Mouse (Mus musculus) macrophage (primary cell): Measurements from ENCODE around the gene Rims4. TPM values are rescaled to one million over a fixed set of nuclear protein-coding genes. Genes with fewer than 3 reads are reported as not detected.

Experiments used
- H3K27ac ChIP-seq: fragments of 350-480 bp; formaldehyde crosslinking; 2 replicates; pipeline ENCODE4 v1.9.0; 2021
- H3K36me3 ChIP-seq: fragments of 350-480 bp; formaldehyde crosslinking; 2 replicates; pipeline ENCODE4 v1.9.0; 2021; ENCODE audit errors: inconsistent target
- H3K4me3 ChIP-seq: fragments of 350-480 bp; formaldehyde crosslinking; 2 replicates; pipeline ENCODE4 v1.9.0; 2021; ENCODE audit errors: inconsistent target
- H3K79me2 ChIP-seq: fragments of 350-480 bp; formaldehyde crosslinking; 2 replicates; pipeline ENCODE4 v1.9.0; 2021; ENCODE audit errors: inconsistent target
- WGBS: methylation state at CpG from one replicate; pipeline ENCODE4 v1.1.7; 2026; ENCODE audit warnings: inconsistent platforms; ENCODE audit not compliant: missing documents; 5-methylcytosine and 5-hydroxymethylcytosine counted together
- polyA plus RNA-seq: library from polyadenylated mRNA; stranded (reverse); fragments of 250-400 nt; gene quantifications from 3 replicates; pipeline ENCODE4 v1.2.4, GENCODE M21; 2018; ENCODE audit warnings: inconsistent platforms

Gene Rims4
- polyA plus RNA-seq, 1 experiment from 2014 or later = not detected

DNA sequence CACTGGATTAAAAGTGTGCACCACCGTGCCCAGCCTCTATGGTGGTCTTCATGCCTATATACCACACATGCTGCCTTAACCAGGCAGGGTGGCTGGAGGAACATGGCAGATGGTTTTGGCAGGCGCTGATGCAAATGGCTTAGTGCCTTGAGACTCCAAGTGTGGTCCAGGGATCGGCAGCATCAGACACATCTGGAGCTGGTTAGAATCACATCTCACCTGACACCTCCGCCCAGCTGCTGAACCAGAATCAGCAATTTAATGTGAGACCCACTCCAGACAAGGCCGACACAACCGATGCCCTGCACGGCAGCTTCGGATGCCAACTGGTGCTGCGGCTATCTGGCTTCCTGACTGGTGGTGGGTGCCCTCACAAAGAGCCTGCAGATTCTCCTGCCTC, 52.4 kb downstream of the Rims4 start:
- Histone ChIP-seq H3K4me3 (no peak overlapping the region), H3K27ac (no peak overlapping the region), H3K36me3 (no peaks in the 10 kb centered on the region), H3K79me2 (no peaks in the 10 kb centered on the region)
- WGBS = 90% methylated on average over 9 of the region's 9 CpGs

DNA sequence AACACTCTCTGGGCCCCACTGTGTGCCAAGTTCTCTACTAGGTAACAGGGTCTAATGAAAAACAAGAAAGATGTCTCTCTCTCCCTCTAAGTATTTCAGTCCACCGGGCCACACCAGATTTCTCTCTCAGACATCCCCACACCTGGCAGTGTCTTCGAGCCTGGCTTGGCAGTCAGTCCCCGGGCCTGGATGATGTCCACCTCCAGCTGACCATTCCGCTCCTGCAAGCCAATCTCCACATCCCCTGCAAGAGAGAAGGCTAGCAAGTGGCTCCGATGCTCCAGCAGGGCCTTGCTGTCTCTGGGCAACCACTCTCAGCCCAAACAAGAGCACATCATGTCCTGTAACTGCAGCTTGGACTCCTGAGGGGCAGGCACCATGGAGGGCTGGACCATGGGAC, 53.2 kb downstream of the Rims4 start:
- H3K79me2 ChIP-seq = no peaks in the 10 kb centered on the region
- WGBS = 95% methylated on average over 5 of the region's 5 CpGs
- H3K36me3 ChIP-seq = no peaks in the 10 kb centered on the region
- no peak overlapping the region for H3K27ac ChIP-seq
- H3K4me3 ChIP-seq = no peak overlapping the region

DNA sequence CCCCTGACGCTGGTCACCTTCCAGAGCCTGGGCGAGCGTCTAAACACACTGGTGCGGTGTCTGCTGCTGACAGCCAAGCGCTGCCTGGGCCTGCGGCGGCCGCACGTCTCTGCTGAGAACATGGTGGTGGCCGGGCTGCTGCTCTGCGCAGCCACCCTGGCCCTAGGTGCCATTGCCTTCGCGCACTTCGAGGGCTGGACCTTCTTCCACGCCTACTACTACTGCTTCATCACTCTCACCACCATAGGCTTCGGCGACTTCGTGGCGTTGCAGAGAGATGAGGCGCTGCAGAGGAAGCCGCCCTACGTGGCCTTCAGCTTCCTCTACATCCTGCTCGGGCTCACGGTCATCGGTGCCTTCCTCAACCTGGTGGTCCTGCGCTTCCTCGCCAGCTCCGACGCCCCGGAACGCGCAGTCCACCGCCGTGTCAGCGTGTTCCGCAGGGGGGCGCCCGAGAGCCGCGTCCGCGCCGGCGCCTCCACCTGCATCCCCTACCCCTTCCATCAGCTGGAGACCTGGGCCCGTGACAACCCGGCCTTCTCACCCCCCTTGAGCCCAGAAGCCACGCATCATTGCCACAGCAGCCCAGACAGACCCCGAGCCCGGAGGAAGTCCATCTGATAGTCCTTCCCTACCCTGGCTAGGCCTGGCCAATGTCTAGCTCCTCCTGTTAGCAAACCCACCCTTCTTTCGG, 60.1 kb downstream of the Rims4 start:
- Histone ChIP-seq H3K27ac (no peak overlapping the region), H3K36me3 (no peaks in the 10 kb centered on the region), H3K79me2 (no peaks in the 10 kb centered on the region), H3K4me3 (no peak overlapping the region)
- WGBS = 17% methylated on average over 50 of the region's 50 CpGs

GRCm38 (mm10) chr2:163857233-163857632, 61.2 kb downstream of the Rims4 start:
- H3K4me3 ChIP-seq = no peak overlapping the region
- no peak overlapping the region for H3K27ac ChIP-seq
- no peaks in the 10 kb centered on the region for H3K79me2 ChIP-seq
- H3K36me3 ChIP-seq = no peaks in the 10 kb centered on the region
- WGBS = 77% methylated on average over 5 of the region's 6 CpGs

GRCm38 (mm10) chr2:163853461-163853901, 65.0 kb downstream of the Rims4 start, which contains the start of gene Kcnk15:
TSS of gene Kcnk15 (plus strand) at chr2:163853651.
- H3K27ac ChIP-seq = no peak within 1 kb of the TSS
- H3K36me3 ChIP-seq = no peaks in the 10 kb centered on the region
- no peak within 1 kb of the TSS for H3K4me3 ChIP-seq
- H3K79me2 ChIP-seq = no peaks in the 10 kb centered on the region
- WGBS = 2% methylated on average over 37 of the region's 38 CpGs

DNA sequence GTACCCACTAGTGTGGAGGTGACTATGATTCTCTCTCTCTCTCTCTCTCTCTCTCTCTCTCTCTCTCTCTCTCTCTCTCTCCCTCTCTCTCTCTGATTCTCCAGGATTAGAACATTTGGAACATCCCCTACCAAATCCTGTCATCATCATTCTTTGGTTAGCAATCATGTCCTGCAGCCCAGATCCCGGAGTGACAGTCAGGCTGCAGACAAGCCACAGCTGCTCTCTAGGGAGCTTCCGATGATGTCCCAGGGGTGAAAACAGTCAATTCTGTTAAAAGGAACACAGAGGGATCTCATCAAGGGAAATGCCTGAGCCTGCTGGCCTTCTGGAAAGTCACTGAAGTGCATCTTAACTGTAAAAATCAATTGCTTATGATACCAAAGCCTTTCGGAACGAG, 76.4 kb downstream of the Rims4 start:
- Histone ChIP-seq H3K4me3 (no peak overlapping the region), H3K36me3 (no peaks in the 10 kb centered on the region), H3K79me2 (no peaks in the 10 kb centered on the region), H3K27ac (no peak overlapping the region)
- 83% methylated on average over 4 of the region's 4 CpGs for WGBS

DNA sequence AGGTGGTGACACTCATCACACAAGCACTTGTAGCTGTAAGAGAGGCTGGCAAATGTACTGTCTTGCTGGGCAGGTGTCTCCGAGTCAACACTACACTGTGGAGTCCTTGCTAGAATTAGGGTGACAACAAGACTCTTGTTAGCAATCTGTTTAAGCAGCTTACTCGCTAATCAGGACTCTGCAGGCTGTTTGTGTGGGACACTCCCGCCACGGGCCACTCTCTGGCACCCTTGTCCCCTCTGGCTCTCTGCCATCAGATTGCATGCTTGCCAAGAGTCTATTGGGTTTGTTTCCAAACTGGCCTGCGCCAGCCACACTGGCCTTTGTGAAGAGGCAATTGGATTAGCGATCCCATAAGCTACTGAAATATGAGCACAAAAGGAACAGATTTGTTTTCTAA, 79.0 kb downstream of the Rims4 start:
- WGBS = 80% methylated on average over 6 of the region's 6 CpGs
- no peak overlapping the region for H3K4me3 ChIP-seq
- H3K79me2 ChIP-seq = no peaks in the 10 kb centered on the region
- no peak overlapping the region for H3K27ac ChIP-seq
- no peaks in the 10 kb centered on the region for H3K36me3 ChIP-seq

DNA sequence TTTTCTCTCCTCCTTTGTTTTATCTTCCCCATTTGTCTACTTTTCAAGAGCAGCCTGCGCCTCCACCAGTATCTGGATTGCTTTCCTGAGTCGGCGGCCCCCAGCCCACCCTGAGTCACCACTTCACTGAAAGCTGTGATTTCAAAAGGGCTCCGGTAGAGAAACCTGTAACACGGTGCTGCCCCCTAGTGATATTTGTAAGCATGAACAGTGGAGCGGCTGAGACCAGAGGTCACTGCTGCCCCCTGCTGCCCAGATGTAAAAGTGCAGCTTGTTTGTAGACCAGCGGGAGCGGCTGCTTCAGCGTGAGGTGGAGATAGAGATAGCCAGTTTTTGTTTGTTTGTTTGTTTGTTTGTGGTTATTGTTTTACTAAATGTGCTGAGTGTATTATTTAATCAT, 80.4 kb downstream of the Rims4 start:
- Histone ChIP-seq H3K36me3 (no peaks in the 10 kb centered on the region), H3K4me3 (no peak overlapping the region), H3K79me2 (no peaks in the 10 kb centered on the region), H3K27ac (no peak overlapping the region)
- 24% methylated on average over 9 of the region's 9 CpGs for WGBS

DNA sequence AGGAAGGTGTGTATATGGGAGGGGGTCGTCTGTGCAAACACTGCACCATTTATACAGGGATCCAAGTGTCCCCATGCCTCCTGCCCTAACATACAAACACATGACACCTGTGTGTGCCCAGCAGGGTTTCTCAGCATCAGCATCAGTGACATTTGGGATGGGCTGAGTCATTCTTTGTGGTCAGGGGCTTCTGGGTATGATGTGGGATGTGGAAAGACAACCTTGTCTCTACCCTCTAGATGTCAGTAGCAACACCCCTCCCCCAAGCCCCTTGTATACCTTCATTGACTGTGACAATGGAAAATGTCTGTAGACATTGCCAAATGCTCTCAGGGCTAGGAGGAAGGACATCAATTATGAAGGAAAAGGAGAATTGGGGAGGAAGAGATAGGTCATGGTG, 87.3 kb downstream of the Rims4 start:
- WGBS = 78% methylated on average over 1 of the region's 1 CpGs
- Histone ChIP-seq H3K79me2 (no peaks in the 10 kb centered on the region), H3K4me3 (no peak overlapping the region), H3K27ac (no peak overlapping the region), H3K36me3 (no peaks in the 10 kb centered on the region)

GRCm38 (mm10) chr2:163826494-163826893, 92.0 kb downstream of the Rims4 start:
- no peak overlapping the region for H3K27ac ChIP-seq
- H3K36me3 ChIP-seq = no peaks in the 10 kb centered on the region
- no peak overlapping the region for H3K4me3 ChIP-seq
- H3K79me2 ChIP-seq = no peaks in the 10 kb centered on the region
- WGBS = 20% methylated on average over 5 of the region's 5 CpGs

DNA sequence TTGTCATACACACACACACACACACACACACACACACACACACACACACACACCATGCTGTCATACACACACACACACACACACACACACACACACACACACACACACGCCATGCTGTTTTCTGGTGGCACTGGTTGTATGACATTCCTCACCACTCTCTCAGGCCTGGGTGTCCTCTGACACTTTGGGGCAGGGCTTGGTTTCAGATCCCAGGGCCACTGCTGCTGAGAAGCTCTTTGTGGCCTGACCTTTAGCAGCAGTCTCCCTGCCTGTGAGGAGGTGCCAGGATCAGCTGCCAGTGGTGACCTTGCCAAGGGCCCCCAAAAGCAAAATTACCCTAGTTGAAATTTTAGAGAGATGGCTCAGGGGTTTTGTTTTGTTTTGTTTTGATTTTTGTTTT, 92.6 kb downstream of the Rims4 start:
- Histone ChIP-seq H3K79me2 (no peaks in the 10 kb centered on the region), H3K27ac (no peak overlapping the region), H3K36me3 (no peaks in the 10 kb centered on the region), H3K4me3 (no peak overlapping the region)
- WGBS = 80% methylated on average over 1 of the region's 1 CpGs

DNA sequence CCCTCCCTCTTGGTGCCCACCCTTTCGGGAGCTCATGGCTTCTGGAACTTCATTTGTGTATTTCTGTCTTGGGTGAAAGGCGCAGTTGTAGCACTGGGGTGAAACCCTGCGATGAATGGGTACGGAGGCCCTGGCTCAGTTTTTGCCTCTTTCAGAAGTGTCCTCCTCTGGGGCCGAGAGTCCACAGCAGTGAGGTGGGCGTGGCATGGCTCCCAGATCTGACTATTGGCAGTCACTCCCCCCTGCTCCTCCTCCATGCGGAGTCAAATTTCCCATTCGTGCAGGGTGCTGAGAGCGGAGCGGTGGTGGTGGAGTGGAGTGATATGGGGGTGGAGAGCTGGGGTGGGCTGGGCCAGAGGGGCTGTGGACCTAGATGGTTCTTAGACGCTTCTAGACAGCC, 94.7 kb downstream of the Rims4 start:
- Histone ChIP-seq H3K79me2 (no peaks in the 10 kb centered on the region), H3K27ac (no peak overlapping the region), H3K36me3 (no peaks in the 10 kb centered on the region), H3K4me3 (no peak overlapping the region)
- WGBS = 82% methylated on average over 10 of the region's 11 CpGs

- H3K4me3 ChIP-seq = no peak overlapping the region
- H3K79me2 ChIP-seq = no peaks in the 10 kb centered on the region
- 13% methylated on average over 4 of the region's 4 CpGs for WGBS
- no peaks in the 10 kb centered on the region for H3K36me3 ChIP-seq
- H3K27ac ChIP-seq = no peak overlapping the region
These were observed 95.2 kb downstream of the Rims4 start for GRCm38 (mm10) chr2:163823248-163823647.

- WGBS = 5% methylated on average over 4 of the region's 4 CpGs
These were observed 97.9 kb downstream of the Rims4 start, which contains the start of gene Ccn5 for GRCm38 (mm10) chr2:163820607-163821006. TSS of gene Ccn5 (plus strand) at chr2:163820861.

GRCm38 (mm10) chr2:163814739-163815465, 103.6 kb downstream of the Rims4 start:
- WGBS = 85% methylated on average over 9 of the region's 9 CpGs
- Histone ChIP-seq H3K36me3 (no peaks in the 10 kb centered on the region), H3K4me3 (no peak overlapping the region), H3K27ac (no peak overlapping the region), H3K79me2 (no peaks in the 10 kb centered on the region)

More at GRCm38 (mm10) chr2:163820607-163821006, 97.9 kb downstream of the Rims4 start, which contains the start of gene Ccn5:
- H3K36me3 ChIP-seq = no peaks in the 10 kb centered on the region
- H3K4me3 ChIP-seq = no peak within 1 kb of the TSS
- H3K27ac ChIP-seq = no peak within 1 kb of the TSS
- H3K79me2 ChIP-seq = no peaks in the 10 kb centered on the region
